Mouse (Mus musculus) heart, postnatal 36 days (tissue): ENCODE results near the gene Dpp4. TPM values are rescaled to one million over a fixed set of nuclear protein-coding genes. Genes with fewer than 3 reads are reported as not detected.

Experiments used
- DNase-seq, 2 experiments: peaks; one replicate each; pipeline ENCODE4 v3.0.0; 2021 to 2022
- intact Hi-C: fragments of 180-260 bp; cut with DNase I; formaldehyde crosslinking; loops from one replicate; pipeline ENCODE4 v1.15.1; 2025
- total RNA-seq, 2 experiments: library from RNA; stranded (reverse); gene quantifications; 2 replicates each; pipeline ENCODE4 v1.2.3; 2021

Gene Dpp4
- total RNA-seq, 2 experiments from 2014 or later, result 5.2 to 5.9 TPM

DNA sequence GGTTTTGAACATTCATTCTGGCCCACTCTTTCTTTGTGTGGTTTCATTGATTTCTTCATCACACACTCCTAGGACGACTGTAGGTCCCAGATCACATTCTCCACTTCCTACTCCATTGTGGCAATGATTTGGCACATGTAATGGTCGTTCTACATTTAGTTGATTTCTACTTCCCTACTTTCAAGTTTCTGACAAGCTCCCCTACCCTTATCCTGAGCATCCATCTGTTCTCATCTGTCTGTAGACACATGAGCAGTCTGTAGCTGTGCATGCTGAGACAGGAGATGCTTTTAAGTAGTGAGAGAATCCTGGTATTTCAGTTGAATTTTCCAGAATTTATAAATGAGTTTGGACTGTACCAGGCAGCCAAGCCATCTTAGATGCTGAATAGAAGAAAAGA, 95.1 kb downstream of the Dpp4 start:
- no peak for DNase-seq
- intact Hi-C loops, result no loop called here

DNA sequence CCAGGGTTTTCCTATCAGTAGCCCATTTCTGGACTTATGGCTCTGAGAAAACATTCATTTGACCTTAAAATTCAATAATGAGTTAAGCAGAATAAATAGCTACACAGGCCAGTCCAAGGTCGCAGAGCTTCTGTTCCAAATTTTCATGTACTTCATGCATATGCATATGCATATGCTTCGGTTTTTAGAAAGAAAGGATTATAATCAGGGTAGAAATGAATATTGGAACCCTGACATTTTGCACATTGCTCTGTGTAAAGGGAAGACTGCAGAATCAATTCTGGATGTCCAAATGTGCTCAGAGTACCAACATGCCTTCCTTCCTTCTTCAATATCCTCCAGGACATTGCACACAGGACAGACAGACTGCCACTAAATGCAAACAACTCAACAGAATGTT, 104.6 kb downstream of the Dpp4 start:
- no peak for DNase-seq
- intact Hi-C loops, result no loop called here

GRCm38 (mm10) chr2:62306978-62307377, 105.1 kb downstream of the Dpp4 start:
- intact Hi-C loops, result no loop called here

DNA sequence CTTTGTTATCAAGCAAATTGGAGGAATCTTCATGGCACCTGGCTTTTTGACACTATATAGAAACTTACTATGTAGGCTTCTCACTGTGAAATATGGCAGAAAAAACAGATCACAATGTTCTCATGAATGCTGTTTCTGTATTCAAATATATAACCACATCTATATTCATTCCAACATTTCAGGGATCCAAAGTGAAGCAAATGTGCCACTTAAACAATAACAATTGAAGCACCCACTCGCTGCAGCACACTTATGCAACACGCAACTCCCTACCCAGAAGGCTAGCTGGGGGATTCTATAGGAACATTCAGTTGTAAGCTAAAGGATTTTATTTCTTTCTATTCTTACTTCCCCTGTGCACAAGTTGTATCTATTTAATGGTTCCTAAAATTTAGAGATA, 110.3 kb downstream of the Dpp4 start:
- intact Hi-C loops, result no loop called here
- DNase-seq, result no peak

More at GRCm38 (mm10) chr2:62306978-62307377, 105.1 kb downstream of the Dpp4 start:
- no peak for DNase-seq

GRCm38 (mm10) chr2:62293846-62294245, 118.2 kb downstream of the Dpp4 start:
- intact Hi-C loops, result no loop called here
- DNase-seq, result no peak

DNA sequence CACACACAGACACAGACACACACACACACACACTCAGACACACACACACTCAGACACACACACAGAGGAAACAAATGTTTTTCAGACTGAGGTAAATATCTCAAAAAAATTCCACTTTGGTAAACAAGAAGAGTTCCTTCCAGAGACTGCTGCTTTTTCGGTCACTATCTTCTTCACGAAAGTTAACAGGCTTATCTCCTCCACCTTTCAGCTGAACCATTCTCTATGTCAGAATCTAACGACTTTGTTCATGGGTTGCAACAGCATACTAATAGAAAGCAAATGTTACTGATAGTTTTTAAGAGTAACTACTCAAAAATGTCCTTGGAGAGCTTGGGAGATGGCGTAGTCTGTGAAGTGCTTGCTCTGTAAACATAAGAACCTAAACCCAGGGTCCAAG, 124.5 kb downstream of the Dpp4 start:
- no peak for DNase-seq
- intact Hi-C loops, result loop anchor here (5.0 kb wide), 2 partner anchors 300 to 645 kb away; no protein-coding TSS in a partner anchor

DNA sequence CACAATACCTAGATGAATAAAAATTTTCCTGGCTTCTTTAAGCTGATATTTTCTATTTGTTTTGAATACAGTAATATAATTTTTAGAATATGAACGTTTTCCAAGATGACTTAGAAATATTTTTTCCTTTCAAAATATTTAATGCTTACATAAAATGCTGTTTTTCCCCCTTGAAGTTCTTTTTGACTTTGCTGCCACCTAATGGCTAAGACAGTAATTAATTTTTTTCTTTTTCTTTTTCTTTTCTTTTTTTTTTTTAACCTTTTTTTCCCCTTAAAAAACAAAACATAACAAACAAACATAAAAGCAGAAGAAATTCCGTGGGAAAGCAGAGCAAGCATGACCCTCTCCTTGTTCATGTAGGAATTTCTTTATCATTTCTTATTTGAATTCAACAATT, 126.2 kb downstream of the Dpp4 start:
- intact Hi-C loops, result loop anchor here (5.0 kb wide), 2 partner anchors 299 to 644 kb away; no protein-coding TSS in a partner anchor
- DNase-seq, result no peak

GRCm38 (mm10) chr2:62285026-62285425, 127.0 kb downstream of the Dpp4 start:
- no peak for DNase-seq
- intact Hi-C loops, result loop anchor here (5.0 kb wide), 2 partner anchors 298 to 643 kb away; no protein-coding TSS in a partner anchor

Other genes with a start within 250 kb of the Dpp4 start
- not detected for gene Gcg, start 71.4 kb upstream of the Dpp4 start, total RNA-seq
- 1 to 10 TPM; 2.9 to 3.7 TPM for gene Fap, start 161.8 kb upstream of the Dpp4 start, total RNA-seq
- gene Ifih1, start 234.0 kb upstream of the Dpp4 start, total RNA-seq, result 1 to 10 TPM; 6.1 to 8.6 TPM